In genomic region chr6:135203737-135204136, GRCm38 (mm10) we compare ENCODE assay signal across 16 mouse cellular contexts. TPM values are rescaled to one million over a fixed set of nuclear protein-coding genes. Genes with fewer than 3 reads are reported as not detected.
DNase-seq lines count a peak whose midpoint lies in the region; ATAC-seq and TF ChIP-seq lines count a peak whose summit lies in the region.
"Had no signal": no experiment of that assay in that cellular context is flagged by ENCODE, and none has a peak within 500 bp of the region (broad histone marks: within the 10 kb centered on the region; RNA-seq: fewer than 3 reads in every experiment).

No protein-coding gene starts in this region.

- H3K4me3 ChIP-seq in forebrain, postnatal 0 days (ENCODE audit: low read depth, low read length) = no peak overlapping the region
- no peak overlapping the region for H3K4me3 ChIP-seq in forebrain, embryonic 14.5 days (ENCODE audit: low read depth, low read length)
- no peak overlapping the region for H3K4me3 ChIP-seq in liver, embryonic 11.5 days (ENCODE audit: low read depth, low read length)
- H3K4me3 ChIP-seq in liver, postnatal 0 days (ENCODE audit: low read depth, low read length) = no peak overlapping the region
- H3K4me3 ChIP-seq in cortical plate, adult 2 months (ENCODE audit: insufficient read depth, low read length) = no peak overlapping the region
- no peak overlapping the region for H3K4me3 ChIP-seq in liver, embryonic 14.5 days (ENCODE audit: insufficient read depth in 1 of 2, low read depth in 2 of 2, low read length in 2 of 2)
- H3K4me3 ChIP-seq: embryonic facial prominence, embryonic 13.5 days; heart, embryonic 13.5 days; myocyte had no signal

- no peak overlapping the region for H3K4me2 ChIP-seq in forebrain, postnatal 0 days (ENCODE audit: low read depth)
- no peak overlapping the region for H3K4me2 ChIP-seq in forebrain, embryonic 14.5 days (ENCODE audit: low read length)
- no peak overlapping the region for H3K4me2 ChIP-seq in liver, embryonic 11.5 days
- H3K4me2 ChIP-seq in liver, postnatal 0 days (ENCODE audit: low read depth, low read length) = no peak overlapping the region
- peak overlapping the region; percentile 64 for H3K4me2 ChIP-seq in liver, embryonic 14.5 days (ENCODE audit: low read depth)
- H3K4me2 ChIP-seq: embryonic facial prominence, embryonic 13.5 days; heart, embryonic 13.5 days had no signal

- peaks cover 12% of the 10 kb centered on the region for H3K4me1 ChIP-seq in forebrain, postnatal 0 days (ENCODE audit: insufficient read depth)
- peaks cover 12% of the 10 kb centered on the region for H3K4me1 ChIP-seq in forebrain, embryonic 14.5 days (ENCODE audit: control insufficient read depth, insufficient read depth, low read length)
- peaks cover 28% of the 10 kb centered on the region for H3K4me1 ChIP-seq in liver, embryonic 11.5 days (replicated peaks; ENCODE audit: control insufficient read depth, insufficient read depth, low read length)
- peaks cover 32% of the 10 kb centered on the region for H3K4me1 ChIP-seq in liver, postnatal 0 days (ENCODE audit: insufficient read depth)
- H3K4me1 ChIP-seq in cortical plate, adult 2 months (ENCODE audit: control insufficient read depth, insufficient read depth, low read length) = peaks cover 12% of the 10 kb centered on the region
- peaks cover 37 to 43% of the 10 kb centered on the region in 2 experiments for H3K4me1 ChIP-seq in liver, embryonic 14.5 days (replicated peaks; ENCODE audit: control insufficient read depth in 2 of 2, insufficient read depth in 2 of 2, low read length in 1 of 2)

- no peak for TF ChIP-seq EP300 in liver, postnatal 0 days (IDR thresholded peaks at IDR 0.05; ENCODE audit: low read depth)
- TF ChIP-seq EP300 in liver, embryonic 14.5 days (IDR thresholded peaks at IDR 0.05; ENCODE audit: low read depth) = no peak

- peak; percentile 81 for ATAC-seq in forebrain, postnatal 0 days
- ATAC-seq in forebrain, embryonic 14.5 days = no peak
- no peak for ATAC-seq in liver, embryonic 11.5 days (replicated peaks; ENCODE audit: low FRiP score)
- ATAC-seq in liver, postnatal 0 days = no peak
- ATAC-seq in liver, embryonic 14.5 days (ENCODE audit: insufficient read depth) = no peak
- ATAC-seq: CD4-positive, CD25-positive, alpha-beta regulatory T cell, adult 4 months had no signal

- no peak for TF ChIP-seq POLR2A in cortical plate, adult 2 months (IDR thresholded peaks at IDR 0.05; ENCODE audit: extremely low read depth, insufficient read depth, low read length)

- 34% methylated on average over 6 of the region's 6 CpGs for whole genome bisulfite sequencing in forebrain, postnatal 0 days
- 57% methylated on average over 6 of the region's 6 CpGs for WGBS in forebrain, embryonic 14.5 days
- 69% methylated on average over 6 of the region's 6 CpGs for WGBS in liver, embryonic 11.5 days
- WGBS in liver, postnatal 0 days (ENCODE audit: insufficient replicate concordance) = 73% methylated on average over 6 of the region's 6 CpGs
- WGBS in liver, embryonic 14.5 days (ENCODE audit: insufficient replicate concordance) = 75% methylated on average over 6 of the region's 6 CpGs

- H3K9ac ChIP-seq in forebrain, postnatal 0 days = no peak overlapping the region
- no peak overlapping the region for H3K9ac ChIP-seq in forebrain, embryonic 14.5 days (ENCODE audit: low read length)
- 0 out of 2 replicates have a peak overlapping the region, but pooled peaks have one; percentile 8 for H3K9ac ChIP-seq in liver, embryonic 11.5 days (ENCODE audit: low read depth, low read length)
- no peak overlapping the region for H3K9ac ChIP-seq in liver, postnatal 0 days (replicated peaks)
- peak overlapping the region; percentile 44; the same call in 1 of the 2 replicates for H3K9ac ChIP-seq in liver, embryonic 14.5 days (replicated peaks)
- H3K9ac ChIP-seq: embryonic facial prominence, embryonic 13.5 days; heart, embryonic 13.5 days had no signal

- H3K27me3 ChIP-seq in forebrain, postnatal 0 days (ENCODE audit: insufficient read depth, low read length) = no peaks in the 10 kb centered on the region
- no peaks in the 10 kb centered on the region for H3K27me3 ChIP-seq in forebrain, embryonic 14.5 days (replicated peaks; ENCODE audit: control insufficient read depth, insufficient read depth, low read length)
- no peaks in the 10 kb centered on the region for H3K27me3 ChIP-seq in liver, embryonic 11.5 days (replicated peaks; ENCODE audit: control insufficient read depth, insufficient read depth, low read length)
- H3K27me3 ChIP-seq in liver, postnatal 0 days (ENCODE audit: insufficient read depth, low read length) = no peaks in the 10 kb centered on the region
- no peaks in the 10 kb centered on the region for H3K27me3 ChIP-seq in liver, embryonic 14.5 days (ENCODE audit: control insufficient read depth, insufficient read depth, low read length)
- H3K27me3 ChIP-seq: embryonic facial prominence, embryonic 13.5 days; heart, embryonic 13.5 days had no signal

- 0 out of 2 replicates have a peak overlapping the region, but pooled peaks have one; percentile 57 for H3K27ac ChIP-seq in forebrain, postnatal 0 days (ENCODE audit: low read depth, low read length)
- H3K27ac ChIP-seq in forebrain, embryonic 14.5 days (ENCODE audit: low read depth, low read length) = no peak overlapping the region; the same call in 1 of the 2 replicates
- H3K27ac ChIP-seq in liver, embryonic 11.5 days (ENCODE audit: low read depth, low read length) = peak overlapping the region; percentile 73
- H3K27ac ChIP-seq in liver, postnatal 0 days (ENCODE audit: low read depth) = no peak overlapping the region
- peak overlapping the region; percentile 27; the same call in 1 of the 2 replicates for H3K27ac ChIP-seq in cortical plate, adult 2 months (ENCODE audit: insufficient read depth, low read length)
- H3K27ac ChIP-seq in liver, embryonic 14.5 days = peak overlapping the region; percentile 64
- H3K27ac ChIP-seq: embryonic facial prominence, embryonic 13.5 days; heart, embryonic 13.5 days had no signal

- TF ChIP-seq CTCF in forebrain, postnatal 0 days (IDR thresholded peaks at IDR 0.05; ENCODE audit: low read depth) = no peak
- no peak for TF ChIP-seq CTCF in liver, postnatal 0 days (IDR thresholded peaks at IDR 0.05; ENCODE audit: low read depth)
- TF ChIP-seq CTCF in cortical plate, adult 2 months (IDR thresholded peaks at IDR 0.05; ENCODE audit: extremely low read depth, insufficient read depth, low read length) = no peak
- no peak for TF ChIP-seq CTCF in liver, embryonic 14.5 days (IDR thresholded peaks at IDR 0.05; ENCODE audit: low read depth)

- peak; percentile 27 for DNase-seq in forebrain, postnatal 0 days
- no peak for DNase-seq in forebrain, embryonic 14.5 days (ENCODE audit: low spot score)
- DNase-seq in liver, embryonic 11.5 days (ENCODE audit: low spot score) = no peak
- DNase-seq in liver, postnatal 0 days = no peak
- DNase-seq in liver, embryonic 14.5 days (ENCODE audit: low read depth in 3 of 3, low spot score in 3 of 3) = no peak
- no peak for DNase-seq in heart, adult 18-20 months
- DNase-seq: adrenal gland, postnatal 36 days; gastrocnemius, postnatal 36 days; lung, adult 2 months had no signal

- H3K9me3 ChIP-seq in forebrain, postnatal 0 days (ENCODE audit: low read length) = no peaks in the 10 kb centered on the region
- H3K9me3 ChIP-seq in forebrain, embryonic 14.5 days (replicated peaks; ENCODE audit: control insufficient read depth, low read length) = no peaks in the 10 kb centered on the region
- H3K9me3 ChIP-seq in liver, embryonic 11.5 days (ENCODE audit: control insufficient read depth, low read length) = no peaks in the 10 kb centered on the region
- no peaks in the 10 kb centered on the region for H3K9me3 ChIP-seq in liver, postnatal 0 days (ENCODE audit: low read length)
- no peaks in the 10 kb centered on the region for H3K9me3 ChIP-seq in liver, embryonic 14.5 days (ENCODE audit: control insufficient read depth, low read length)
- H3K9me3 ChIP-seq: embryonic facial prominence, embryonic 13.5 days; heart, embryonic 13.5 days had no signal

- H3K36me3 ChIP-seq in forebrain, postnatal 0 days (ENCODE audit: insufficient read depth) = no peaks in the 10 kb centered on the region
- H3K36me3 ChIP-seq in forebrain, embryonic 14.5 days (ENCODE audit: control insufficient read depth, insufficient read depth, low read length) = no peaks in the 10 kb centered on the region
- no peaks in the 10 kb centered on the region for H3K36me3 ChIP-seq in liver, embryonic 11.5 days (ENCODE audit: control insufficient read depth, insufficient read depth, low read length)
- H3K36me3 ChIP-seq in liver, postnatal 0 days (replicated peaks; ENCODE audit: insufficient read depth, low read length) = no peaks in the 10 kb centered on the region
- peaks cover 2% of the 10 kb centered on the region; the same call in 1 of the 2 replicates for H3K36me3 ChIP-seq in liver, embryonic 14.5 days (replicated peaks; ENCODE audit: control insufficient read depth, insufficient read depth, low read depth)
- H3K36me3 ChIP-seq: embryonic facial prominence, embryonic 13.5 days; heart, embryonic 13.5 days had no signal

RNA-seq across cellular contexts. Expression of gene Hebp1, which starts 5.9 kb away (rescaled TPM):
- total RNA-seq in forebrain, postnatal 0 days (2014; rRNA removed) = 10.2 and 11.1 TPM in 2 replicates
- polyA plus RNA-seq in forebrain, postnatal 0 days (2015; fragmentation: Nextera tagmentation; extraction: Ambion mirVana) = 6.7 and 8.5 TPM in 2 replicates
- polyA plus RNA-seq in forebrain, embryonic 14.5 days (2014; fragmentation: Nextera tagmentation; extraction: Ambion mirVana) = 4.6 and 6.8 TPM in 2 replicates
- 56.8 and 59.1 TPM in 2 replicates for polyA plus RNA-seq in liver, embryonic 11.5 days (2014; fragmentation: Nextera tagmentation; extraction: Ambion mirVana)
- polyA plus RNA-seq in liver, postnatal 0 days (2015; fragmentation: Nextera tagmentation; extraction: Ambion mirVana) = 94.2 and 108 TPM in 2 replicates
- 40.2 and 48.6 TPM in 2 replicates for polyA plus RNA-seq in cortical plate, adult 2 months (2012; rRNA removed)
- 127 and 198 TPM in 2 replicates for polyA plus RNA-seq in liver, embryonic 14.5 days (2012; rRNA removed)
- polyA plus RNA-seq in liver, embryonic 14.5 days (2014; fragmentation: Nextera tagmentation; extraction: Ambion mirVana) = 60.1 and 70.2 TPM in 2 replicates
- total RNA-seq in heart, adult 18-20 months (2021) = 10 to 100 TPM; 64.7 to 68.9 TPM

RNA-seq across cellular contexts. Expression of gene Fam234b, which starts 6.0 kb away (rescaled TPM):
- 59.8 and 81.3 TPM in 2 replicates for total RNA-seq in forebrain, postnatal 0 days (2014; rRNA removed)
- polyA plus RNA-seq in forebrain, postnatal 0 days (2015; fragmentation: Nextera tagmentation; extraction: Ambion mirVana) = 88.3 and 118 TPM in 2 replicates
- polyA plus RNA-seq in forebrain, embryonic 14.5 days (2014; fragmentation: Nextera tagmentation; extraction: Ambion mirVana) = 75.5 and 95.1 TPM in 2 replicates
- polyA plus RNA-seq in liver, embryonic 11.5 days (2014; fragmentation: Nextera tagmentation; extraction: Ambion mirVana) = 34.2 and 37.9 TPM in 2 replicates
- polyA plus RNA-seq in liver, postnatal 0 days (2015; fragmentation: Nextera tagmentation; extraction: Ambion mirVana) = 15.4 and 17.1 TPM in 2 replicates
- polyA plus RNA-seq in cortical plate, adult 2 months (2012; rRNA removed) = 158 and 167 TPM in 2 replicates
- polyA plus RNA-seq in liver, embryonic 14.5 days (2012; rRNA removed) = 18.7 and 19.1 TPM in 2 replicates
- 27.8 and 34.9 TPM in 2 replicates for polyA plus RNA-seq in liver, embryonic 14.5 days (2014; fragmentation: Nextera tagmentation; extraction: Ambion mirVana)
- total RNA-seq in heart, adult 18-20 months (2021) = 1 to 10 TPM; 7.7 to 9.0 TPM

RNA-seq across cellular contexts. Expression of gene Gsg1, which starts 50.4 kb away (rescaled TPM):
- total RNA-seq in forebrain, postnatal 0 days (2014; rRNA removed) = 0.19 and 0.31 TPM in 2 replicates
- polyA plus RNA-seq in forebrain, postnatal 0 days (2015; fragmentation: Nextera tagmentation; extraction: Ambion mirVana) = 0.34 and 0.46 TPM in 2 replicates
- polyA plus RNA-seq in forebrain, embryonic 14.5 days (2014; fragmentation: Nextera tagmentation; extraction: Ambion mirVana) = 0.31 and 0.55 TPM in 2 replicates
- 0.51 and 1.1 TPM in 2 replicates for polyA plus RNA-seq in liver, embryonic 11.5 days (2014; fragmentation: Nextera tagmentation; extraction: Ambion mirVana)
- polyA plus RNA-seq in liver, postnatal 0 days (2015; fragmentation: Nextera tagmentation; extraction: Ambion mirVana) = 0.14 and 0.26 TPM in 2 replicates
- 0.15 and 0.55 TPM in 2 replicates for polyA plus RNA-seq in cortical plate, adult 2 months (2012; rRNA removed)
- 0.08 and 0.13 TPM in 2 replicates for polyA plus RNA-seq in liver, embryonic 14.5 days (2012; rRNA removed)
- polyA plus RNA-seq in liver, embryonic 14.5 days (2014; fragmentation: Nextera tagmentation; extraction: Ambion mirVana) = not detected in 2 replicates
- under 1 TPM; 0.44 to 0.65 TPM for total RNA-seq in heart, adult 18-20 months (2021)
- total RNA-seq: adrenal gland, postnatal 36 days; gastrocnemius, postnatal 36 days; layer of hippocampus, adult 18-20 months; left cerebral cortex, postnatal 36 days had no signal
- polyA plus RNA-seq: CD4-positive, CD25-positive, alpha-beta regulatory T cell, adult 4 months had no signal

Comparison
In these comparisons a context has a peak if more than half of its experiments do, and no peak if none do; other contexts are left out.
1. H3K27ac ChIP-seq: peak in forebrain, postnatal 0 days (single experiment), liver, embryonic 11.5 days (single experiment), cortical plate, adult 2 months (single experiment) and liver, embryonic 14.5 days (single experiment); none in forebrain, embryonic 14.5 days (single experiment) and liver, postnatal 0 days (single experiment).
2. H3K9ac ChIP-seq: peak in liver, embryonic 11.5 days (single experiment) and liver, embryonic 14.5 days (single experiment); none in forebrain, postnatal 0 days (single experiment), forebrain, embryonic 14.5 days (single experiment) and liver, postnatal 0 days (single experiment).